Mouse (Mus musculus) hindbrain, postnatal 0 days (tissue): ENCODE data around the gene Ptpn14. TPM values are rescaled to one million over a fixed set of nuclear protein-coding genes. Genes with fewer than 3 reads are reported as not detected.
"Not testable (repeated sequence)": the region's sequence is repeated elsewhere in the genome, so short reads cannot be mapped to it uniquely, and the experiment has no call there.

Experiments used
- ATAC-seq: fragments of 200-750 bp; cut with Nextera tagmentation; 2 replicates; pipeline ENCODE4 v1.8.0; 2017; ENCODE audit warnings: mild to moderate bottlenecking, moderate TSS enrichment, moderate library complexity
- DNase-seq: peaks from one replicate; pipeline ENCODE4 v3.0.0-alpha.2; 2015; ENCODE audit warnings: low spot score
- H3K27ac ChIP-seq: fragments of 300-500 bp; sonication (generic); 2 replicates; pipeline ENCODE4 v1.5.1; 2014; ENCODE audit warnings: mild to moderate bottlenecking
- H3K27me3 ChIP-seq: fragments of 300-500 bp; sonication (generic); 2 replicates; pipeline ENCODE4 v1.6.1; 2014; ENCODE audit warnings: low read length, mixed read lengths; ENCODE audit not compliant: insufficient read depth
- H3K36me3 ChIP-seq: fragments of 300-500 bp; sonication (generic); 2 replicates; pipeline ENCODE4 v1.6.1; 2014; ENCODE audit warnings: low read length, mixed read lengths; ENCODE audit not compliant: insufficient read depth
- H3K4me1 ChIP-seq: fragments of 300-500 bp; sonication (generic); 2 replicates; pipeline ENCODE4 v1.6.1; 2014; ENCODE audit warnings: antibody characterized with exemption, low read length, mixed read lengths; ENCODE audit not compliant: insufficient read depth
- H3K4me2 ChIP-seq: fragments of 300-500 bp; sonication (generic); 2 replicates; pipeline ENCODE4 v1.6.1; 2014; ENCODE audit warnings: low read depth, mild to moderate bottlenecking, low read length, moderate library complexity, mixed read lengths
- H3K4me3 ChIP-seq: fragments of 300-500 bp; sonication (generic); 2 replicates; pipeline ENCODE4 v1.5.1; 2014; ENCODE audit warnings: low read length
- H3K9ac ChIP-seq: fragments of 300-500 bp; sonication (generic); replicated peaks from 2 replicates; pipeline ENCODE4 v1.6.1; 2014; ENCODE audit warnings: mild to moderate bottlenecking, low read length, moderate library complexity, mixed read lengths
- H3K9me3 ChIP-seq: fragments of 300-500 bp; sonication (generic); 2 replicates; pipeline ENCODE4 v1.6.1; 2016; ENCODE audit warnings: low read length, mixed read lengths
- CTCF ChIP-seq: IDR thresholded peaks from 2 replicates; pipeline ENCODE4 v1.5.1; 2016; ENCODE audit warnings: antibody characterized with exemption, control low read depth, low read depth
- WGBS: fragments of 180-500 bp; shearing (Covaris S2); extraction: QIAGEN DNeasy Blood & Tissue Kit; methylation state at CpG from one replicate; pipeline ENCODE4 v1.1.7; 2014; 5-methylcytosine and 5-hydroxymethylcytosine counted together
- polyA plus RNA-seq: library from polyadenylated mRNA; unstranded; fragments of >200 nt; fragmentation: Nextera tagmentation; extraction: Ambion mirVana; gene quantifications from 2 replicates; pipeline ENCODE4 v1.2.1, GENCODE M21; 2015
- total RNA-seq: library from RNA; depleted of rRNA; stranded (reverse); fragments of >200 nt; gene quantifications from 2 replicates; pipeline ENCODE4 v1.2.3, GENCODE M21; 2014

Gene Ptpn14
- total and polyA plus RNA-seq, 2 experiments from 2014 or later = 1.4 to 8.2 TPM

GRCm38 (mm10) chr1:189689050-189689833 is 38.8 kb upstream of the Ptpn14 start:
- no peak overlapping the region for H3K9ac ChIP-seq
- H3K4me1 ChIP-seq = no peaks in the 10 kb centered on the region
- H3K4me2 ChIP-seq = peak overlapping the region; percentile 92
- WGBS = 24% methylated on average over 4 of the region's 4 CpGs
- DNase-seq (no peak), ATAC-seq (no peak)
- no peaks in the 10 kb centered on the region for H3K9me3 ChIP-seq
- no peak for TF ChIP-seq CTCF
- H3K4me3 ChIP-seq = peak overlapping the region; percentile 68; the same call in 1 of the 2 replicates
- no peaks in the 10 kb centered on the region for H3K36me3 ChIP-seq
- no peak overlapping the region for H3K27ac ChIP-seq
- no peaks in the 10 kb centered on the region for H3K27me3 ChIP-seq

GRCm38 (mm10) chr1:189692442-189692841 is 35.6 kb upstream of the Ptpn14 start:
- H3K9me3 ChIP-seq, H3K27ac ChIP-seq, H3K4me1 ChIP-seq, H3K9ac ChIP-seq, H3K27me3 ChIP-seq, H3K4me3 ChIP-seq, H3K36me3 ChIP-seq, H3K4me2 ChIP-seq, ATAC-seq, DNase-seq: not testable (repeated sequence)
- 47% methylated on average over 3 of the region's 3 CpGs for WGBS

GRCm38 (mm10) chr1:189694391-189694790 is 33.7 kb upstream of the Ptpn14 start:
- no peak for ATAC-seq
- no peak overlapping the region for H3K4me3 ChIP-seq
- TF ChIP-seq CTCF = no peak
- 95% methylated on average over 2 of the region's 2 CpGs for WGBS
- H3K4me2 ChIP-seq = no peak overlapping the region
- no peaks in the 10 kb centered on the region for H3K9me3 ChIP-seq
- DNase-seq = no peak
- H3K27me3 ChIP-seq = no peaks in the 10 kb centered on the region
- H3K9ac ChIP-seq = no peak overlapping the region
- H3K4me1 ChIP-seq = no peaks in the 10 kb centered on the region
- no peaks in the 10 kb centered on the region for H3K36me3 ChIP-seq
- H3K27ac ChIP-seq = no peak overlapping the region

- no peaks in the 10 kb centered on the region for H3K4me1 ChIP-seq
- H3K9me3 ChIP-seq = no peaks in the 10 kb centered on the region
- no peak overlapping the region for H3K9ac ChIP-seq
- no peaks in the 10 kb centered on the region for H3K27me3 ChIP-seq
- no peak overlapping the region for H3K4me3 ChIP-seq
- H3K4me2 ChIP-seq = no peak overlapping the region
- ATAC-seq (no peak), DNase-seq (no peak)
- no peak overlapping the region for H3K27ac ChIP-seq
- H3K36me3 ChIP-seq = no peaks in the 10 kb centered on the region
- TF ChIP-seq CTCF = no peak
These were observed 32.7 kb upstream of the Ptpn14 start for GRCm38 (mm10) chr1:189695321-189695720.

- Histone ChIP-seq H3K4me3 (no peak overlapping the region), H3K9ac (no peak overlapping the region), H3K9me3 (no peaks in the 10 kb centered on the region), H3K4me1 (no peaks in the 10 kb centered on the region), H3K27ac (no peak overlapping the region), H3K4me2 (no peak overlapping the region), H3K27me3 (no peaks in the 10 kb centered on the region), H3K36me3 (no peaks in the 10 kb centered on the region)
- no peak for DNase-seq
- no peak; the same call in 1 of the 2 replicates for TF ChIP-seq CTCF
- 71% methylated on average over 4 of the region's 4 CpGs for WGBS
- no peak for ATAC-seq
These were observed 29.7 kb upstream of the Ptpn14 start for GRCm38 (mm10) chr1:189698416-189698815.

- no peaks in the 10 kb centered on the region for H3K27me3 ChIP-seq
- no peaks in the 10 kb centered on the region for H3K36me3 ChIP-seq
- ATAC-seq (no peak), DNase-seq (no peak)
- no peaks in the 10 kb centered on the region for H3K9me3 ChIP-seq
- no peak for TF ChIP-seq CTCF
- H3K9ac ChIP-seq = no peak overlapping the region
- no peaks in the 10 kb centered on the region for H3K4me1 ChIP-seq
- 81% methylated on average over 6 of the region's 6 CpGs for WGBS
- H3K27ac ChIP-seq = no peak overlapping the region
- H3K4me2 ChIP-seq = no peak overlapping the region
- H3K4me3 ChIP-seq = no peak overlapping the region
These were observed 27.9 kb upstream of the Ptpn14 start for GRCm38 (mm10) chr1:189700186-189700585.

GRCm38 (mm10) chr1:189700990-189701389 is 27.1 kb upstream of the Ptpn14 start:
- Histone ChIP-seq H3K36me3 (no peaks in the 10 kb centered on the region), H3K4me2 (no peak overlapping the region), H3K9ac (no peak overlapping the region), H3K27me3 (no peaks in the 10 kb centered on the region), H3K27ac (no peak overlapping the region), H3K4me1 (no peaks in the 10 kb centered on the region), H3K9me3 (no peaks in the 10 kb centered on the region), H3K4me3 (no peak overlapping the region)
- DNase-seq (peak; percentile 93), ATAC-seq (peak; percentile 74; the same call in 1 of the 2 replicates)
- TF ChIP-seq CTCF = peak; percentile 89
- 2% methylated on average over 6 of the region's 6 CpGs for WGBS
